Mouse (Mus musculus) naive thymus-derived CD4-positive, alpha-beta T cell, adult 2 months (primary cell): ENCODE measurements around the gene Nek6.

ENCODE experiments used
- DNase-seq: peaks from one replicate; pipeline ENCODE4 v3.0.0-alpha.2; 2011; ENCODE audit warnings: low read depth

Gene Nek6

DNA sequence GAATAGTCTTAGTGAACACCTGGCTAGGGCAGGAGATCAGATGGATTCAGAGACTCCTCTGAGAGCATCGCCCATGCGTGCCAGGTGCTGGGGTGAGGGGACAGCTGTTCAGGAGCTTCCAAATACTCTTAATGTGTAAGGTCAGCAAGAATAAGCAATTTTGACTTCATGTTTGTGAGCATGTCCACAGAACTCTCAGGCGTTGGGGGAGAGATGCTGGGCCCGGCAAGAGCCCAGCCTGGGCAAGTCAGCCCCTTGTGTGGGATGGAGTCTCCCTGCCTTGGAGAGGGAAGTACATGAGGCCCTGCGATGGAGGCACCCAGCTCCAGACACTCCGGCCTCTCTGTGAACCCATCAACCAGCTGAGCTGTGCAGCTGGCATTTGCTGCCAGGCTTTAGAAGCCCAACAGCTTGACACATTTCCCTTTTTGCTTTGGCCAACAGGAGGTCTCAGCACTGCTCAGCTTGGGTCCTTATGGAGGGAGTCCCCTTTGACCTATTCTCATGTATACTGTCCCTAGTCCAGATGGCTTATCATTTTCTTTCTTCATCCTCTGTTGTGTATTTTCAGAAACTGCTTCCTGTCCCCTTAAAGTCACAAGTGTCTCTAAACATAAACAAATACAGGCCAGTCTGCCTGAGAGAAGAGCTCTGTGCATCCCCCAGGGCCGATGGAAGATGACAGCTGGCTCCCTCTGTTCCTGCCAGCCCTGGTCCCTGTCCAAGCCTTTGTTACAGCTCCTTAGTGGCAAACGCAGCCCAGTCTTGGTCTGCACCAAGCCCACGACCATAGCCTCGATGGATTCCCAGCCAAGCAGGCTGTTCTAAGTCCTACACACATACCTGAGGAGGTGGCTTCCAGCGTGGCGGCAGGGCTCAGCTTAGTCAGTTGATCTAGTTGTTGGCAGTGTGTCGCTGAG lies 67.4 kb downstream of the Nek6 start:
- DNase-seq, result no peak

DNA sequence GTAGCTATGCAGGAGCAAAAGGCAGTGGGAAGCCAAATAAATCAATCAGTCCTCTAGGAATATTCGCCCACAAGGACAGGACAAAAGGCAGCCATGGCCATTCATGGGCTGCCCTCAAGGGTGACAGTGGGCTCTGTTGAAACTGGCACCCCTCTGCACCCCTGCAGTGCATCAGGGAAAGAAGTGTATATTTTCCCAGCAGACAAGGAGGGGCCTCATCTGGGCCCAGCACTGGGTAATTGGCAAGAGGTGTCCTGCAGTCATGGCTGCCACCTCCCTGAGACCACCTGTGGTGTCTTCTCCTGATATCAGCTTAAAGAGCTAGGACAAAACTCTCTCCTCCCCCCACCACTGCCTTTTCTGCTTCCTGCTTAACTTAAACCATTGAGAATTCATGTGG lies 68.1 kb downstream of the Nek6 start:
- no peak for DNase-seq

DNA sequence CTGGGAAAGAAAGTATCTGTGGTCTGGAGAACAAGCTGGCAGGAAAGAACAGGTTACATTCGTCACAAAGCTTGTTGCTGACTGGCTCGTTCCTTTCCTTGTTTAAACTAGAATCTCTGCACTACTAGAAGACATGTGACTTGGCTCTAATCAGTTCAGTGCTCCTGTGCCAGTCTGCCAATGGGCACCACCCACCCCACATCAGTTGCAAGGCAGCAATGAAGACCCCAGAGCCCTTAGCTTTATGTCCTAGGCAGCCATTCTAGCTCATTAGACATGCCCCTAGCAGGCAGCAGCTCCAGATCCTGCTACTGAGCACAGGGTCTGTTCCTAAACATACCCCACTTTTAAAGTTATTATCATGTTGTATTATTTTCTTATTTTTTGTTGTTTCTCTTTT lies 72.5 kb downstream of the Nek6 start:
- DNase-seq, result no peak

DNA sequence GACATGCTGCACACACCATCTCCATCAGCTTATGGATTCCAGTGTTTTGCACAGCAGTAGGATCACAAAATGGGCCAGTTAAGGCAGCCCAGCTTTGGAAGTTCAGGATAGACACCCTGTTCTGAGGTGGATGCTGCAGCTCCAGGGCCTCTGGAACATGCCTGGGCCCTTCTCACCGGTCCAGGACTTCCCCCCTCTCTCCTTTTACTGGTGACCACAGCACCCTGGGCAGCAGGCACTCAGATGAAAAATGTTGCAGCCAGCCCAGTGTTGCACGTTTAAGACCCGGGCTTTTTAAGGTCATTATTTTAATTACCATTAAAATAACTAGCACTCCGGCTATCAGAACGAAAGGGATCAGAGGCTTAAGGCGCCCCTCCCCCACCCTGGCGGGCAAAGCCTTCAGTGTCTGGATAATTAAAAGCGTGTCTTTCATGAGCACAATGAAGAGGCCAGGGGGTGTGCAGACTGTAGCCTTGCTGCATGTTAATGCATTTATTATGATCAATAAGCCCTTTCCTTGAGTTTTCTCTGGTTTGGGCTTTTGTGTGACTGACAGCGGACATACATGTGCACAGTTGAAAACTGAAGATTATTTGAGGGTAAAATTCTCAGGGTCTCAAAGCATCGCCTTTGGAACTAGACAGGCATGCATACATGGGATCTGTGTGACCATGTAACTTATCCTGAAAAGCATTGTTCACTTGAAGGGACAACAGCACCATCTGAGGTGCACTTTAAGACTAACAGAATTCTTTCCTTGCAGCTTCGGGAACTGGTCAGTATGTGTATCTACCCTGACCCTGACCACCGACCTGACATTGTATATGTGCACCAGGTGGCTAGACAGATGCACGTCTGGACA lies 73.3 kb downstream of the Nek6 start:
- no peak for DNase-seq

DNA sequence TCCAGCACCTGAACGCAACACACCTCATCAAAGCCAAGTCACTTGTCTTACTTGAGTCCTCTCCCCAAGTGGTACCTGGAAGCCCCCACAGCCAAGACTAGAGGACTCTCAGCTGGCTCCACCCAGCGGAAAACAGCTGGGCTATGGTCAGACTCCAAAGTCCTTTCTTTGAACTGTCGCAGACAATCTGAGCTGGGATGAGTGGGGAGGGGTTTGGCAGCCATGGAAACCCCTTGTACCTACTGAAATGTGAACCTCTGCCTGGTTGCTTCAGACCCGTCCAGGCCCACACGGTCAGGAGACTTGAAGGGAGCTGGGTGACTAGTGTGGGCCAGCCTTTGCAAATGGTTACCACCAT lies 73.9 kb downstream of the Nek6 start:
- no peak for DNase-seq

DNA sequence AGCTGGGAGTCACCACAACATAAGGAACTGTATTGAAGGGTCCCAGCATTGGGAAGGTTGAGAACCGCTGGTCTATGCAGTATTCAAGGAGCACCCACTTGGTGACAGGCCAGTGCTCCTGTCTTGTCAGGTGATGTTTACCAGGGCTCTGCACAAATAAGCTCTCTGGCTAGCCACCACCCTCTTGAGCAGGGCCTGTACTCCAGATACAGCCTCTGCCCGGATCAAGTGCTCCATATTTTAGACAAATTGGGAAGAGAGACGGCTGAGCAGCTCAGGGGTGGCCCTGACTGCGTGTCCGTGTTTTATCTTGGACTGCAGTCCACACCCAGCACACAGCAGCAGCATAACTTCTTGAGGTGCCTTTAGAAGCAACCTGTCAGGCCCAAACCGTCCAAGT lies 75.3 kb downstream of the Nek6 start:
- DNase-seq, result no peak

DNA sequence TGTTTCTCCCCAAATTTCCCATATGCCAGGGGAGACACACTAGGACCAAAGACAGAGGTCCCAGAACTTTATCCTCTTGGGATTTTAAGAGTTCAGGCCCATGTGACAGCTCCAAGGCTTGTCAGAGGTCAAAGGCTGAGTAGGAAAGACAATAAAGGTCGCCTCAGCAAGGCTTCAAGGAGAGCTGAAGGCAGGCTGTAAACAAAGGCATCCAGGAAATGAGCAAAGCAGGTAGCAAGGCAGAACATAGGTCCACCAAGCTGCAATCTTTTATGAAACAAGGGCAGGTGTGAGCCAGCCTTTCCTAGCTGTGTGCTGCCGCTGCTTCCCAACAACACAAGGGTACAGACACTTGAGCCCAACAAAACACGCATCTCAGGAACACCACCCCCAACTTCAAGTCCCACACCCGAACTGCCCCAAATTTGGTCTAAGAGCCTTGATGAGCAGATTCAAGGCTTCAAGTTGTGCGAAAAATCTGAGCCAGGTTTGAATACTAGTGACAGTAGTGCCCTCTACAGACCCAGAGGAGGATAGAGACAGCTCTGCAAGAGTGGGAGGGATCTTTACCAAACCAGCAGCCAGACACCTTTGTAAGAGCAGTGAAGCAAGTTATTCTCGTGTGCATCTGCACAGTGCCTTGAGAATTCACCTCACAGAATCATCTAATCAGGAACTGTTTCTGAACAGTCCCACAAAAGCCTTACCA lies 80.5 kb downstream of the Nek6 start:
- DNase-seq, result no peak

DNA sequence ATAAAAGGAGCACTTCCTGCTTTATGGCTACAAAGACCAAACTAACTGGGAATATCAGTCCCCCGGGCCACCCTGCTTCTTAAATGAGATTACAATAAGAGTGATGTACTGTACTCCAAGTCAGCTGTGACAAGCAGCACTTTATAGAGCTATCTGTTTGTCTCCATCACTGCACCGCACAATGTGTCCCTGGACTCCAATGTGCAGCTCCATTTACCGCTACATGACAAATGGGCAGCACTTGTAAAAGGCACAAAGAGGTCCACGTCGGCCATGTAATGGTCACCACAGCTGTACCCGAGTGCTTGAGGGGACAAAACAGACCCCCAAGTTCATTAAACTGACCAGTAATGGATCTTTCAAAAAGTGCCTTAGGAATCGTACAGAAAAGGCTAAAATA lies 83.4 kb downstream of the Nek6 start:
- no peak for DNase-seq

DNA sequence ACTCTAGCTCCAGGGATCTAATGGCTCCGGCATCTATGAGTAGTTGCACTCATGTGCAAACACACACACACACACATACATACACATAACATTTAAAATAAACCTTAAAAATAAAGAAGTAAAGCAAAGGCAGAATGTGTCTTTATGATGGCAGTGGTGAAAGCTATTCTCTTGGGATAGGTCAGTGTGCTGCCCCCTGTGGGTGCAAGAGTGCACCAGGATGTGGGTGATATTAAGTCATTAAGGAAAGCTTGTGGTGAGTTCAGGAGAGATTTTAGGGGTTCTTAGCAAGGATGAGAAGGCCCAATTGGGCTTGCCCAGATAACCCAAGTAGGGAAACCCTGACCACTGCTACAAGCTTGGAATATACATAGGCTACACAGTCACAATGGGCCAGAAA lies 86.5 kb downstream of the Nek6 start:
- no peak for DNase-seq

DNA sequence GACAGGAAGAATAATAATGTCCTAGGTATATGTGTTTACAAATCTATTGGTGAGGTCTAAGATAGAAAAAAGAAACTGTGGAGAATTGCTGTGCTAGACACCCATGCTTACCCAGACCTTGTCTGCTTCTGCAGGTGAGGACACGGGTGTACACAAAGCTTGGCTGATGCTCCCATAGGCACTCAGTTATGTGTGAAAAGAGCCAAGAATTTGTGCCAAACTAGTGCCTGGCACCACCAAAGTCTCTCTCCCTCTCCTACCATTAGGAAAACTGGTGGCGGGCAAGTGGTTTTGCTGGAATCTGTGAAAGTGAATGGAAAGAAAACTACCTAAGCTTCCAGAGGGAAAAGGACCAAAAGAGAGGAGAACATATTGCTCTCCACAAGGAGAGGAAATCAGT lies 87.0 kb downstream of the Nek6 start:
- no peak for DNase-seq

DNA sequence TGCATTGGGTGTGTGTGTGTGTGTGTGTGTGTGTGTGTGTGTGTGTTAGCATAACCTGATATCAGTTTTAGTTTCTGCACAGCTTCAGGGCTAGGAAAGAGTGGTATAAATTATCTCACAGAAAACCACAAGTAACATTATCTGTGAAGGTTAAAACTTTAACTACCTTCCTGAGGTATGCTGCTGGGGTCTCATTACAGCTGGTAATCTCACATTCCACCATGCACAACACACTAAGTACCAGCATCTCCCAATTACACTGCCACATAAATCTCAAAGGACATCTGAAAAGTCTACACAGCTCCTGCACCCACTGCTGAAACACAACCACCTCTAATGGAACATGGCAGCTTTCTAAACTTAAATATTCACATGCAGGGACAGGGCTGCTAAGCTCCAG lies 89.4 kb downstream of the Nek6 start:
- DNase-seq, result no peak

DNA sequence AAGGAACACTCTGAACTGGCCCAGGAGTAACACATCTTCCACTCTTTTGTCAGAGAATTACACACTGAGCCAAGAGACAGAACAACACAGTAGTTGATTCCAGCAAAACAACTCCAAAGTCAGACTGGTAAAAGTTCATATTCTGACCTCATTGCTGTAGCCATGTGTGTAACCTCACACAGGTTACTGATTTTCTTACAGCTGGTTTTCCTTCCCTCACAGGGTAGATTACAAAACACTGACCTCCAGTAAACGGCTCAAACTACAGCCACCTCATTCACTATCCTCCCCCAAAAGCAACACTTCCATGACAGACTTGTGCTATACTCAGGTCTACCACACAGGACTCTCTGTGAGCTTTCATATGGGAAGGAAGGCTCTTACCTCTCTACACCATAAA lies 96.3 kb downstream of the Nek6 start:
- no peak for DNase-seq

DNA sequence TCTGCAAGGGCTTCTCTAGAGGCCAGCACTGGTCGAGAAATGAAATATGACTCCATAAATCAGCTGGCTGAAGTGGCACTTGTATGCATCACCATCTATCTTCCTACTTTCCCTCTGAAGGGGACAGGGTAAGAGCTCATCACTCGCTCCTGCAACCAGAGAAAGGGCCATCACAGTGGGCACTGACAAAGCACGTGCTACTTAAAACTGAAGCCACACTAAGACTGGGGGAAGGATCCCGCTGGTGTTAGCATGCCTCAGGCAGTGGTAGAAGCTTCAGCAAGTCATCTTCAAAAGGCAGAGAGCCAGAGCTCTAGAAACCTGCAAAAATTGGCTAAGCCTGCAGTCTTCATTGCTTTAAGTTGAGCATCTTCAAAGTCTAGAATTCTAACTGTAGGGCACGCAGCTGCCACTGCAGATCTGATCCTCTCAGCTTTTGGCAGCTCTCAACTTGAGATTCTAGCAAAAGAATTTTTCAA lies 97.4 kb downstream of the Nek6 start:
- no peak for DNase-seq

DNA sequence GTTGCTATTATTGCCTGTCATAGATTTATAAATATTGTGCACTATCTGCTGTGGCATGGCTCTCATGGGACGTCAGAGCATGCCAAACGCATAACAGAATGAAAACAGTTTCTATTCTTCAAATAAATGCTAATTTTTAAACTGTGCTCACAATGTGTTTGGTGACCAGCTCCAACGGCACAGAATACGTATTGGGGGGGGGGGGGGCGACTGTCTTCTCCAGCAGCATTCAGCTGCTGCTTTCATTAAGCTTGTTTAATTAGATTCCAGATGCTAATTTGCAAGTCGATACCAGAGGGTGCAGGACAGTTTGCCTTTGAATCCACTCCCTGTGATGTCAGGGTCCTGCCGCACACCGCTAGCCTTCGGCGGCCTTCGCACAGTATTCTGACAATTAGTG lies 97.9 kb downstream of the Nek6 start:
- no peak for DNase-seq

DNA sequence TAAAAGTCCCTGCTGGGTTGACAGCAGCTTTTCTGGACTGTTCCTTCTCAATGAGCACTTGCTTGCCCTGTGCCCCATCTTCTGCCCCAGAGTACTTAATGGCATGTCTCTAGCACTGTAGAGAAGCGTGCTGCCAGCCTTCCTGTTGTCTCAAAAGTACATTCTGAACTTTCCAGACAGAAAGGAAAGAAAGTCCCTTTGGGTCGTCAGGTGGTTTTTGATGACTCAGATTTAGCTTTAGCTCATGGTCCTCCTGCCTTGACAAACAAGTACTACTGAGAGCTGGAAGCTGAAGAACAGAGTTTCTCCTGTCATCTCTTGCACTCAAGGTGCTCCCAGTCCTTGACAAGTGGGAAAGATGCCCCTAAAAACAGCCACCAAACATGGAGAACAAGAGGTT lies 98.7 kb downstream of the Nek6 start:
- DNase-seq, result no peak

DNA sequence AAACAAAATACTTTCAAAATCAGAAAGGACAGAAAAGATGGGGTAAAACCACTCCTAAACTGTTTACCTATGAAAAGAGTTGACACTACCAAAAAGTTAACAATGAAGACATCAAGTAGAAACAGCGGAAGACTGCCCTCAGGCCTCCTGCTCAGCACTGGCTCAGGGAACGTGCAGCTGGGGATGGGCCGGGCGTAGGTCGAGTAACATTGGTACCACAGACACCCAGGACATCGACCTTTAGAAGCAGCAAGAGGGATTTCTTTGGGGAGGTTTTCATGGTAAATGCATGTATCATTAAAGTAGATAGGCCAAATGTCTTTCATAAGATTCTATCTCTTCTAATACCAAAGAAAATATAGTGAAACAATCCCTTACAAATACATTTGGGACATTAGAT lies 101.2 kb downstream of the Nek6 start:
- DNase-seq, result no peak

DNA sequence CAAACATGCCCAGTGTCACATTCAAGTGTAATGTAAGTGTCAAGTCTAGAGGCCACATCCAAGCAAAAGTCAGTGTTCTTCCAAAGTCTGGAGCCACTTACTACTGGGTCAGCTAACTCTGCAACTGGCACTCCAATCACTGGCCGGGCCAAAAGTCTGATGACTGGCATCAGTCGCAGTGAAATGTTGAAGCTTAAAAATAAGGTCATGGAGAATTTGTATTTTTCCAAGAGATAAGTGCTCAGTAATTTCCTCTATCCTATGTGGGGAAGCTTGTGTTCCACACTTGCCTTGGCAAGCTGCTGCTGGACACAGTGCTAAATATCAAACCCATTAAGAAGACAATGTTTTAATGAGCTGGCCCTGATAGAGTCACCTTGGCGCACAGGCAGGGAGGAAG lies 102.1 kb downstream of the Nek6 start:
- DNase-seq, result no peak

DNA sequence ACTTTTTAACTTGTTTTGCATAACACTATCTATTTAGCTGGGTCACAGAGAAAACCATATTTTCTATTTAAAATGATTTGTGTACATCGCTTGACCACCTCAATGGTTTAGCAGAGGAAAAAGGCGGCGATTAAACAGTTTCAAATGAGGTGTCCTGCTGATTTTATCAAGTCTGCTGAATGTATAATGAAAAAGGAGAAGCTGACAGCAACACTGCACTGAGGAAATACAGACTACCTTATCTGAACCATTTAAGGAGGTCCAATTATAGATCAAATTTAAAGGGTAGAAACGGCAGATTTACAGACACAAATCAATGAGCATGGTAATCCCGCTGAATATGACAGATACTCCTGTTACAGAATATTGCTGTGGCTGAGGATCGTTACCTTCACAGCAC lies 103.0 kb downstream of the Nek6 start:
- no peak for DNase-seq

DNA sequence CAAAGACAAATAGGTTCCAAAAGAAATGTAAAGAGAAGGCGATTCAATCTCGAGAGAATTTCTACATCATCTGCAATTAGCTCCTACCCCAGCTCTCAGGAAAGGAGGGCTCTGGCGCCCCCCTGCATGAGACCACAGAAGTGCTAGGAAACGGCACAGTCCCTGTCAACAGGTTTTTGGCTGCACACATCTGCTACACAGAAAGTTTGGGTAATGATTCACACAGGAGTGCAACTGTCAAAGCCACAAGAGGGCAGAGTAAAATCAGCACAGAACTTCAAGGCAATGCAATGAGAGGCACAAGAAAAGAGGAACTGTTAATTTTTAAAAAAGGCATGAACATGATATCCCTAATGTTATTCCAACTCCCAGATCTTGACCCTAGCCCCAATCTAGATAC lies 104.6 kb downstream of the Nek6 start:
- DNase-seq, result no peak

DNA sequence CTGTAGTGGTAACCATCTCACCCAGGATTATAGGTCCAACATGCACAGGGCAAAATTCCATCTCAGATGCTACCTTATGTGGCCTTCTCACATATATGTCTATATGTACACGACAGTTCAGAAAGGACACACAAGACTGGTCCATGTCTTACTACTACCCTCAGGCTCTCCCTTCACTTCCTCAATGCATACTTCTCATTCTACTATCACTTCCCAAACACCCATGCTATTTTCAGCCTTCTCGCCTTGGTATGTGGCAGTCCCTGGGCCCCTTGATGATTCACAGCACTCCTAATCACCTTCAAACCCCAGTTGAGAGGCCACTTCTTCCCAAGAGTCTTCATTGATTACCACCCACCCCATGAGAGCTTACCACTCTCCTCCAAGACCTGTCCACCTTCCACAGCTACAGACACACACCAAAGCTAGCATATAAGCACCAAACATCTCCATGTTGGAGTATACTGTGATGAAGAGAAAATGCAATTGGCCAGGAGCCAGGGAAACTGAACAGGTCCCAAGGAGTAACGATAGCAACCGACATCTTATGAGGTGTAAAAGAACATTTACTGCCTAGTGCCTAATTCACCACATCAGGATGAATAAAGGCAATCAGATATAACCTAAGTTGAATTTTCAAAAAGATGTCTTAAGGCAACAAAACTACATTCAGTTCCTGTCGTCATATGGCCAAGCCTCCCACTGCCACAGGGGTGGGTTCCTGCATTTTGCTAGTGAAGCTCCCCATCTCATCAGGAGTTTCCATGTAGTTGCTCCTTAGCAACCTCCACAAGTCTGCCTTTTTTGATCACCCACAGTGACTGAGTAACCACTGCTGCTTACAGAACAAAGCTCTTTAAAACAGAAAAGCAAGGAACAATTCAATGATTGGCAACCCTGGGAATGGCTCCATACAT lies 105.8 kb downstream of the Nek6 start:
- no peak for DNase-seq

DNA sequence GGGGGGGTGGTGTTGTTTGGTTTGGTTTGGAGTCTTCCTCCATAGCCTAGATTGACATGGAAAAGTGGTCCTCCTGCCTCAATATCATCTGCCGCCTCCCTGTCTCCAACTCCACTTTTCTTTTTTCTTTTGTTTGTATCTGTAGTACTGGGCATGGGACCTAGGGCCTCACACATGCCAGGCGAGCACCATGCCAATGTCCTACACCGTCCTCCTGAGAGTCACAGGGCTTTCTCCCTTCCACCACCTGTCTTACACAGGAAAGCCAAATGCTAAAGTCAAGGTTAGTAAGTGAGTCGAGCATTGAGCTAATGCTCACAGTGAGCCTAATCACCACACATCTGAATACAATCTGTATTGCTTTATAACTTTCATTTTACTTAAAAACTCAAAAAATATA lies 108.3 kb downstream of the Nek6 start:
- DNase-seq, result no peak

DNA sequence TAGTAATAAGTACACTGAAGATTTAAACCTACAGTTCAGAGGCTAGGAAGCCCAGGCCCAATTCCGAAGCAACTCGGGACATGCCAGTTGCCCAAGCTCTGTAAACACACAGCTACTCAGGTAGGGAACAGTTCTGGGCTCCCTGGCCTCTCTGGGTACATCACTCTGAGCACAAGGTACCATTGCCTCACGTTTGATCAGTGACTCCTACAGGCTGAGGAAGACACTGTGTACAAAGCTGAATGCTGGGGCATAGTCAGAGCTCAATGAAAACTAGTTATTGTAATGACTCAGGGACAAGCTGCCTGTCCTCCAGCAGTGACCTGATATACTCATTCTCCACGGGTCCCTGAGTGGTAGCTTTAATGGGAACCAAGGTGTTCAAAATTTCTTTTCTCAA lies 109.6 kb downstream of the Nek6 start:
- DNase-seq, result no peak
